Mouse (Mus musculus) small intestine, adult 2 months (tissue): ENCODE measurements around the gene Rpusd4. TPM values are rescaled to one million over a fixed set of nuclear protein-coding genes. Genes with fewer than 3 reads are reported as not detected.

ENCODE experiments used
- H3K27ac ChIP-seq: fragments of 200-500 bp; 2 replicates; pipeline ENCODE4 v1.5.1; 2012; ENCODE audit warnings: low read depth, low read length, control low read depth, inconsistent platforms; ENCODE audit not compliant: insufficient read depth
- H3K27me3 ChIP-seq: fragments of 200-500 bp; 2 replicates; pipeline ENCODE4 v1.6.1; 2012; ENCODE audit warnings: mild to moderate bottlenecking, moderate library complexity, low read length, inconsistent platforms; ENCODE audit not compliant: control insufficient read depth, insufficient read depth
- H3K36me3 ChIP-seq: fragments of 200-500 bp; 2 replicates; pipeline ENCODE4 v1.6.1; 2012; ENCODE audit warnings: mild to moderate bottlenecking, low read length, control low read depth, inconsistent platforms; ENCODE audit not compliant: control insufficient read depth, insufficient read depth
- H3K4me1 ChIP-seq: fragments of 200-500 bp; 2 replicates; pipeline ENCODE4 v1.6.1; 2012; ENCODE audit warnings: low read length, inconsistent platforms, mixed read lengths; ENCODE audit not compliant: control insufficient read depth, insufficient read depth, insufficient read length
- H3K4me3 ChIP-seq: fragments of 200-500 bp; 2 replicates; pipeline ENCODE4 v1.5.1; 2012; ENCODE audit warnings: low read depth, mild to moderate bottlenecking, control low read depth, inconsistent platforms, low read length, moderate library complexity
- CTCF ChIP-seq: fragments of 200-500 bp; IDR thresholded peaks from 2 replicates; pipeline ENCODE4 v1.5.1; 2012; ENCODE audit warnings: low read depth, mild to moderate bottlenecking, control low read depth, inconsistent platforms, low read length, moderate library complexity, mixed read lengths; ENCODE audit not compliant: insufficient replicate concordance, insufficient read length; ENCODE audit errors: extremely low read depth
- POLR2A ChIP-seq: fragments of 200-500 bp; IDR thresholded peaks from 2 replicates; pipeline ENCODE4 v1.6.1; 2012; ENCODE audit warnings: low read depth, mild to moderate bottlenecking, control low read depth, inconsistent platforms, low read length, moderate library complexity
- WGBS: fragments of 180-500 bp; shearing (Covaris S2); methylation state at CpG from one replicate; pipeline ENCODE4 v1.1.7; 2018; 5-methylcytosine and 5-hydroxymethylcytosine counted together
- polyA plus RNA-seq: library from polyadenylated mRNA; depleted of rRNA; stranded (reverse); fragments of >200 nt; gene quantifications from 2 replicates; pipeline ENCODE4 v1.2.3, GENCODE M21; 2012

The Rpusd4 gene
- polyA plus RNA-seq, 1 experiment, result 3.8 TPM

- TF ChIP-seq CTCF (no peak), POLR2A (no peak)
- H3K4me1 ChIP-seq, result no peaks in the 10 kb centered on the region
- H3K4me3 ChIP-seq, result no peak overlapping the region
- no peak overlapping the region for H3K27ac ChIP-seq
- peaks cover 17% of the 10 kb centered on the region for H3K36me3 ChIP-seq
- H3K27me3 ChIP-seq, result no peaks in the 10 kb centered on the region
- WGBS, result 64% methylated on average over 1 of the region's 1 CpGs
These were observed 27.9 kb upstream of the Rpusd4 start for GRCm38 (mm10) chr9:35239734-35240133.

GRCm38 (mm10) chr9:35247405-35247804 is 20.3 kb upstream of the Rpusd4 start:
- 98% methylated on average over 2 of the region's 2 CpGs for WGBS
- Histone ChIP-seq H3K27me3 (no peaks in the 10 kb centered on the region), H3K4me3 (no peak overlapping the region), H3K36me3 (peaks cover 5% of the 10 kb centered on the region), H3K4me1 (no peaks in the 10 kb centered on the region), H3K27ac (no peak overlapping the region)
- no peak for TF ChIP-seq CTCF
- no peak for TF ChIP-seq POLR2A

GRCm38 (mm10) chr9:35249476-35249875 is 18.2 kb upstream of the Rpusd4 start:
- Histone ChIP-seq H3K4me1 (no peaks in the 10 kb centered on the region), H3K4me3 (no peak overlapping the region), H3K27ac (no peak overlapping the region), H3K27me3 (no peaks in the 10 kb centered on the region), H3K36me3 (peaks cover 3% of the 10 kb centered on the region)
- TF ChIP-seq POLR2A (no peak), CTCF (no peak)

- no peak for TF ChIP-seq CTCF
- TF ChIP-seq POLR2A, result no peak
- Histone ChIP-seq H3K27me3 (no peaks in the 10 kb centered on the region), H3K36me3 (peaks cover 7% of the 10 kb centered on the region; the same call in 1 of the 2 replicates), H3K4me3 (no peak overlapping the region), H3K4me1 (peaks cover 12% of the 10 kb centered on the region; the same call in 1 of the 2 replicates), H3K27ac (peak overlapping the region; percentile 57)
- 34% methylated on average over 7 of the region's 7 CpGs for whole genome bisulfite sequencing
These were observed 10.3 kb upstream of the Rpusd4 start for GRCm38 (mm10) chr9:35257365-35257764.

GRCm38 (mm10) chr9:35262418-35262817 is 5.2 kb upstream of the Rpusd4 start:
- WGBS, result 20% methylated on average over 4 of the region's 4 CpGs
- peak overlapping the region; percentile 74 for H3K27ac ChIP-seq
- no peaks in the 10 kb centered on the region for H3K27me3 ChIP-seq
- peaks cover 7% of the 10 kb centered on the region; the same call in 1 of the 2 replicates for H3K36me3 ChIP-seq
- peaks cover 23% of the 10 kb centered on the region; the same call in 1 of the 2 replicates for H3K4me1 ChIP-seq
- no peak overlapping the region for H3K4me3 ChIP-seq
- TF ChIP-seq CTCF (no peak), POLR2A (no peak)

- Histone ChIP-seq H3K27ac (peak overlapping the region; percentile 92), H3K4me3 (no peak overlapping the region), H3K27me3 (no peaks in the 10 kb centered on the region), H3K4me1 (peaks cover 21% of the 10 kb centered on the region; the same call in 1 of the 2 replicates), H3K36me3 (peaks cover 7% of the 10 kb centered on the region; the same call in 1 of the 2 replicates)
- TF ChIP-seq POLR2A, result no peak
- no peak for TF ChIP-seq CTCF
- WGBS, result 36% methylated on average over 2 of the region's 2 CpGs
These were observed 4.2 kb upstream of the Rpusd4 start for GRCm38 (mm10) chr9:35263431-35263830.

GRCm38 (mm10) chr9:35264509-35264908 is 3.2 kb upstream of the Rpusd4 start:
- peaks cover 16% of the 10 kb centered on the region; the same call in 1 of the 2 replicates for H3K4me1 ChIP-seq
- no peak overlapping the region for H3K4me3 ChIP-seq
- TF ChIP-seq POLR2A (no peak), CTCF (no peak)
- H3K27me3 ChIP-seq, result no peaks in the 10 kb centered on the region
- WGBS, result 16% methylated on average over 3 of the region's 3 CpGs
- H3K27ac ChIP-seq, result peak overlapping the region; percentile 87; the same call in 1 of the 2 replicates
- peaks cover 3% of the 10 kb centered on the region; the same call in 1 of the 2 replicates for H3K36me3 ChIP-seq
